Mouse (Mus musculus) heart, postnatal 36 days (tissue): ENCODE measurements around the gene Ampd3. TPM values are rescaled to one million over a fixed set of nuclear protein-coding genes. Genes with fewer than 3 reads are reported as not detected.

Experiments
- DNase-seq, 2 experiments: peaks; one replicate each; pipeline ENCODE4 v3.0.0; 2021 to 2022
- intact Hi-C: fragments of 180-260 bp; cut with DNase I; formaldehyde crosslinking; loops from one replicate; pipeline ENCODE4 v1.15.1; 2025
- microRNA-seq, 2 experiments: library from miRNA; unstranded; fragments of <30 nt; microRNA quantifications; one replicate each; pipeline ENCODE4 v1.2.0; 2021; ENCODE audit warnings: borderline number of aligned reads in 2 of 2
- total RNA-seq, 2 experiments: library from RNA; stranded (reverse); gene quantifications; 2 replicates each; pipeline ENCODE4 v1.2.3; 2021

Ampd3 gene
- total RNA-seq, 2 experiments from 2014 or later, result 31.5 to 45.8 TPM

GRCm38 (mm10) chr7:110823995-110824953 is 56.3 kb downstream of the Ampd3 start:
- intact Hi-C loops, result no loop called here
- no peak for DNase-seq

DNA sequence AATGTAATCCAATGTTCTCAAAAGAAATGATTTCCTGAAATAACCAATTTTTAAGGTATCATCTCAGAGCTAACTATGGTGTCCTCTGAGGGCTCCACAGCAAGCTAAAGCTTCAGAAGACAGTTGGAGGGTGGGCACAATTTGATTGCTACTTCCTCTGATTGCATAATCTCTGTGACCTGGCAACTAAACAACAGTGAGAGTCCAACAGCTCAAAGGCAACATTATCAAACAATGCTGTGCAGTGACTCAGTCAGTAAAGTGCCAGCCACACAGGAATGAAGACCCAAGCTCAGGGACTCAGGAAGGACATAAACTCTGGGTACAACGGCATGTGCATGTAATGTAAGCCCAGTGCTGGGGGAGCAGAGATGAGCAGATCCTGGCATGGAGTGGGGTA is 65.0 kb downstream of the Ampd3 start:
- intact Hi-C loops, result no loop called here
- no peak for DNase-seq

GRCm38 (mm10) chr7:110834018-110834417 is 66.0 kb downstream of the Ampd3 start:
- no peak for DNase-seq
- intact Hi-C loops, result no loop called here

DNA sequence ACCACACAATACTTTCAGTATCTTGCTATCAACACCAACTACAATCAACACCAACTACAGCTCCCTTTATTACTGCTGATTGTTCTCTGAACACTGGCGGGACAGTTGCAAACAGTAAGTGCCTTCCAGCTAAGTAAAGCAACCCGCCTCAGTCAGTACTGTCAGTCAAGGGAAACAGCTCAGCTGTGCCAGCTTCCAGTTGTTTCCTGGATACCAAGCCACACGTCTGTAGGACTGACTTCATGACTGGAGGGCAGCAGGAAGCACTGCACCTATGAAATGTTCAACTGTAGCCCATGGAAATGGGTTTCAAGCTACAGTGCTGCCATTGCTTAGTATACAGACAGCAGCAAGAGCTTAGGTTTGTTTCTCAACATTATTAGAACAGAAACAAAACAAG is 66.5 kb downstream of the Ampd3 start:
- intact Hi-C loops, result no loop called here
- no peak for DNase-seq

DNA sequence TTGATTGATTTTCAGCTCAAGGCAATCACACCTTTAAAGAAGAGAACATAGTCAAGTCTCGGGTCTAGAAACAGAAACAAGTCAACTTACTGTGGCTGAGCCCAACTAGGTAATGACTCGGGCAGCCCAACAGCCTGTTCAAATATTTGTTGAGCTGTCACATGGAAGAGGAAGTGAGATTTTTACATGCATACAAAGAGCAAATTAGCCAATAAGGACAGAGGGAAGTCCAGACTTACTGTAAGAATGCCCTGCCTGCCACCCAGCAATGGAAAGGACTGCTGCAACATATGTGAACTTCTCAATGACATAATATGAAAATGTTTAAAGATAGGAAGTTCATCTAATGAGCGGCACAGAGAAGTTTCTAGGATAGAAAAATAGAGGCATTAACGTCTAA is 72.3 kb downstream of the Ampd3 start:
- DNase-seq, result no peak
- intact Hi-C loops, result no loop called here

DNA sequence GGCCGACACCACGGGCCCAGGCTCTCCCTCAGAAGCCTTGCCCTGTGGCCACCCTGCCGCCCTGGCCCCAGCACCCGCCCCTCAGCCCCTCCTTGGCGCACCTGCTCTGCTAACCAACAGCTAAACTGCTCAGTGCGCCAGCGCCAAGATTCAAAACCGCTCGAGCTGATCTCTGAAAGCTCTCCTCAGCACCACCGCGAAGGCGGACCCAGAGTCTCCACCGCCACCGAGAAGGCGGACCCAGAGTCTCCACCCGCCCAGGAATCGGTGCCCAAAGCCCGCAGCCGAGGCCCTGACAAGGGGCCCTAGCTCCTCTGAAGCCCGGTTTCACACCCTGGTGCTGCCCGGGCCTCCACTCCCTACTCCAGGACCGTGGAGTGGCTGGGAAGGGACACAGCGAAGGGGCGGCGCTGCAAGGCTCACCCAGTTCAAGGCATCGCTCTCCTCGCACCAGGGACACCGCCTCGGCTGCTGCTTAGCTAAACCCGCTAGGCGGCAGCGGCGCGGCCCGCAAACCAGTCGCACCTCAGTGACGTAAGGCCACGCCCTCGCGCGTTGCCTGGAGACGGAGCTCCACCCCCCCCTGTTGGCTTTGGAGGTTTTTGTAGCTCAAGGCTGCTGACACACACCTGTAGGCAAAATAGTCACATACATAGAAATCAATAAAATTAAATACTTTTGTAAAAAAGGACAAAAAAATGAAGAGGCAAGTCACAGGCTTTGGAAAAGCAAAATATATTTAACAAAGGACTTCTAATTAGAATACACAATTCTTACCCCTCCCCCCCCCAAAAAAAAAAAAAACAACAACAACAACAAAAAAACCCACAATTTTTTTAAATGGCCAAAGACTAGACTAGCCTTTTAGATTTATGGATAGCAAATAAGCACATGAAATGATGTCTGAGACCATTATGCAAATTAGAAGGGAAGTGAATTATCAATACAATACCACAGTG is 76.2 kb downstream of the Ampd3 start, which contains the start of gene Rnf141:
Rnf141 (minus strand) TSS at position 542 of the 959 bp plus-strand sequence.
- intact Hi-C loops, result no loop called here
- DNase-seq, result peak; percentile 92 to 93

GRCm38 (mm10) chr7:110847321-110847720 is 79.3 kb downstream of the Ampd3 start:
- no peak for DNase-seq
- intact Hi-C loops, result no loop called here

DNA sequence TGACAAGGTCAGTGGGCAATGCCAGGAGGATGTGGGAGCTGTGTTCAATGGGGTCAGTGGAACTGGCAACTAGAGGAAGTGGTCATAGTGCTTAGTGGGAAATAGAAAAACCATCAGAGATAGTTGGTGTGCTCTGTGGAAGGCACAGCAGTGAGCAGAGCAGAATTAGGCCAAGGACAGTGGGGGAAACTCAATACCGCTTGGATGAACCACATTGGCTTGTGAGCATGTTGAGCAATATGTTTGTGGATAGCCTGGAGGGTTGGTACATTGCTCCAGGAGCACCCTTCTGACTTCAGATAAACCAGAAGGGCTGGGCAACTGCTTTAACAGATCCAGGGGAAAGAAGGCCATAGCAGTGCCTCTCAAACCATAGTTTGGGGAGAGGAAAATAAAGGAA is 80.4 kb downstream of the Ampd3 start:
- intact Hi-C loops, result no loop called here
- DNase-seq, result no peak

DNA sequence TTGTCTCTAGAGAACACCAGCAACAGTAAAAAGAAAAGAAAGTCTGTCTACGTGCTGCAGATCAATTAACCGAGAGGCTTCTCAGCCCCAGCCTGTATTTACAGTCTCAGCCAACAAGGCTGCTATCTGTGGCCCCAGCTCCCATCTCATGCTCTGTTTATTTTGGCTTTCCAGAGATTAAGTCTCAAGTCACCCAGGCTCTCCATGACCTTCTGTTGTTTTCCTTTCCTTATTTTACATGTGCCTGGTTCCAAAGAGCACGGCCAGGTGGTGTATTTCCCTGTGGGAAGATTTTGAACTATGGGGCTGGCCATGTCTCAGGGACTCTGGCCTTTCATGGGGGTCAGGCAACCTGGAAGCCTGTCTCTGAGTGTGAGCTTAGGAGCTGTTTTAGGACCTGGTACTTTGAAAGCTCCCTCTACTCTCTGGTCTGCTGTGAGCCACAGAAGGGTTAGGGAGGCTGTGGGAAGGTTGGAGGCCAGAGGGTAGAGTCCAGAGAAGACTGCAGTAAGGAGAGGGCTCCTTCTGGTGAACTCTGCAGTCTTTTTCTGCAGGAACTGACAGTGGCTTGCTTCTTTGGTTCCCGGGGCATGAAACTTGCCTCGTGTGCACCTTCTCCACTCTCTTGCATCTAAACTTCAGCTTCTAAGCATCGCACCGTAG is 83.7 kb downstream of the Ampd3 start:
- intact Hi-C loops, result no loop called here
- no peak for DNase-seq

- no peak for DNase-seq
- intact Hi-C loops, result no loop called here
Observed at GRCm38 (mm10) chr7:110853611-110854010, 85.6 kb downstream of the Ampd3 start.

- DNase-seq, result no peak
- intact Hi-C loops, result no loop called here
Observed at GRCm38 (mm10) chr7:110854519-110854918, 86.5 kb downstream of the Ampd3 start.

DNA sequence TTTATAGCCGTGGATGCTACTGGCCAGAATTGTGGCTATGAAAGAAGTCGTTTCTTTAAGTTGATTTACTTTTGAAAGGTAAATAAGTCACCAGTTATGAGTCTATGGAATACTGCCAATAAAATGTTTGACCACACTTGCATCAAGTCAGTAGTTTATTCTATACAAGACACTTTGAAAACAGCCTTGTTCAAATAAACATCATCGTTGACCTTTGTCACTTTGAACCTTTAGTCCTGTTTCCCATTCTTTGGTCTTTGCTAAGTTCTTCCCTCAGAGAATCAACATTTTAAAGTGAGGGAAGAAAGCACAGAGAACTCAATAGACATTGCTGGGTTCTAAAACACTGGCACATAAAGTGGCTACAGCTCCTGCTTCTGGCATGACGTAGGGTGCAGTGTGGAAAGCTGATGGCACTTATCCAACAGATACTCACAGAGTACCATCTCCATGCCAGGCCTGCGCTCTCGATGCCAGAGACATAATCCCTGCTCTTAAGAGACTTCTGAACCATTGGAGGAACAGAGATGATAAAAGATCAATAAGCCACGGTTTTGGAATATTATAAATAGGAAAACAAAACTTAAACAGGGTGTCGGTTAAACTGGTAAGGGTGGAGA is 87.0 kb downstream of the Ampd3 start:
- no peak for DNase-seq

DNA sequence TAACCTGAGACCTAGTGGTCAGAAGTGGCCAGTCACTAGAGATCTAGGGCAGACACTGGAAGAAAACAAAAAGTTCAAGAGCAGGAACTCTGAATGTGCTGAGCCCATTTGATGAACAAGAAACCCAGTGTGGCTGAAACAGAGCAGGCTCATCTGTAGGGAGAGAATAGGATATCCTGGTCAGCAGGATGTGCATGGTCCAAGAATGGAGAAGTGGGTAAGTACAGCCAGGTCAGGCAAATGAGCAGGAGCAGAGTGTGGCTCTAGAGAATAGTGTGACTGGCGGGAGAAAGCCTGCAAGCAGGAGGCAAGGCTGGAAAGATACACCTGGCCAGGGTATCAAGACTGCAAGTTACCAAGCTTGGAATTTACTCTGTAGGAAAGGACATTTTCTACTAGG is 87.6 kb downstream of the Ampd3 start:
- intact Hi-C loops, result no loop called here
- DNase-seq, result no peak

More for the DNA sequence above, 87.0 kb downstream of the Ampd3 start:
- intact Hi-C loops, result no loop called here

DNA sequence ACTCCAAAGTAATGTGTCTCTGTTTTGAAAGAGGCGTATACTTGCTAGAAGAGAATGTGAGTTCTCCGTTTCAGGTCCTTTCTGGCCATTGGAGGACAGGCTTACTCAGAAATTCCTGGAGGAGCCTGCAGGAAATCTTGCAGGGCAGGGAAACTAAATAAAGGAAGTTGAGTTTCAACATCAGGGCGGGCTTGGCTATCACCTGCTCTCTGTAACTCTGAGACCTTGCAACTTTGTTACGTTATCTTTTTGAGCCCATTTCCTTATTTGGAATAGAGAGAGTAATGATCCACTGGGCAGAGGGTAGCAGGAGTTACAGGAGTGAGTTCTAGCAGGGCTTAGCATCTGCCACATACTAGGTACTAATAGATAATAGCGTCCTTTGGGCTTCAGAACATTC is 92.1 kb downstream of the Ampd3 start:
- no peak for DNase-seq
- intact Hi-C loops, result no loop called here

Small RNA genes lying within 50 kb of the gene (microRNA-seq; reads per million reads assigned to microRNA genes)
- gene Gm47282, result 0 to 1.3 reads per million in 2 experiments

Other genes starting within 250 kb of the Ampd3 start
- 10 to 100 TPM; 52.6 to 54.1 TPM for gene Sbf2, start 153.3 kb upstream of the Ampd3 start, total RNA-seq
- 10 to 100 TPM in 1 of 2 experiments, 1 to 10 TPM in 1; 8.3 to 10.2 TPM for gene Adm, start 140.5 kb upstream of the Ampd3 start, total RNA-seq
- gene Rnf141, start 76.3 kb downstream of the Ampd3 start, total RNA-seq, result 10 to 100 TPM; 36.5 to 38.1 TPM
- 10 to 100 TPM; 14.1 to 28.1 TPM for gene Lyve1, start 95.0 kb downstream of the Ampd3 start, total RNA-seq
- 10 to 100 TPM; 13.4 to 15.8 TPM for gene Mrvi1, start 214.3 kb downstream of the Ampd3 start, total RNA-seq